Comparison of ENCODE assay signal across 8 mouse cellular contexts in the genomic region with DNA sequence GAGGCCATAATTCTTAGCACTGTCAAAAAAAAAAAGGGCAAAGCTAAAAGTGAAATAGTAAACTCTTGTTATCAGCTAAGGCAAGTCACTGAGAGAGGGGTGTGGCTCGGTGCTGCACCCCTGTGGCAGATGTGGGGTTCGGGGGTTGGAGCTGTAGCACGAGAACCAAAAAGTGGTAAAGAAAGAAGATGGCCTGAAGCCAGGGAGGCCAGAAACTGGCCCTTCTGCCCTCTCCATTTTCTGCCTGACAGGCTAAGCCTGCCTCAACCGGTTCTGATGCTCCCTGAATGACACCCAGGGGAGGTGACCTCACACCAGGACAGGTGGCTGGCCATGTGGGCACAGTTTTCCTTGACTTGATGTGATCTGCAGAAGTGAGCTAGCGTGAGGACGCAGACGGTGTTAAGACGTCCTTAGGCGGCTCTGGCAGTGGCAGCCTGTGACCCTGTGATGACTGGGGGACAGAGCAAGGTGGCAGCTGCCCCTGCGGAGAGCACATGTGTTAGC. TPM values are rescaled to one million over a fixed set of nuclear protein-coding genes. Genes with fewer than 3 reads are reported as not detected.
DNase-seq lines count a peak whose midpoint lies in the region; ATAC-seq and TF ChIP-seq lines count a peak whose summit lies in the region.

No protein-coding gene starts in this region.

- no peak for TF ChIP-seq POLR2A in spleen, adult 2 months (IDR thresholded peaks at IDR 0.05; ENCODE audit: low read depth, low read length)

- ATAC-seq in forebrain, embryonic 13.5 days, result no peak
- no peak for ATAC-seq in forebrain, embryonic 11.5 days (replicated peaks; ENCODE audit: low FRiP score)
- ATAC-seq in limb, embryonic 13.5 days (ENCODE audit: low FRiP score, low read depth), result peak; percentile 28; the same call in 1 of the 2 replicates
- ATAC-seq in activated CD4-positive, CD25-positive, alpha-beta regulatory T cell, adult 4 months, result no peak

- H3K27me3 ChIP-seq in forebrain, embryonic 13.5 days, result no peaks in the 10 kb centered on the region
- H3K27me3 ChIP-seq in forebrain, embryonic 11.5 days (ENCODE audit: control insufficient read depth, insufficient read depth, low read length), result no peaks in the 10 kb centered on the region
- no peaks in the 10 kb centered on the region for H3K27me3 ChIP-seq in hindbrain, embryonic 10.5 days (ENCODE audit: insufficient read depth, poor library complexity, severe bottlenecking)
- no peaks in the 10 kb centered on the region for H3K27me3 ChIP-seq in limb, embryonic 13.5 days
- H3K27me3 ChIP-seq in spleen, adult 2 months (ENCODE audit: control insufficient read depth, insufficient read depth, low read length), result no peaks in the 10 kb centered on the region

- no peak overlapping the region for H3K4me3 ChIP-seq in forebrain, embryonic 13.5 days
- no peak overlapping the region for H3K4me3 ChIP-seq in forebrain, embryonic 11.5 days (ENCODE audit: low read depth, low read length)
- H3K4me3 ChIP-seq in hindbrain, embryonic 10.5 days, result no peak overlapping the region
- no peak overlapping the region for H3K4me3 ChIP-seq in limb, embryonic 13.5 days
- H3K4me3 ChIP-seq in spleen, adult 2 months (ENCODE audit: extremely low read depth, insufficient read depth, insufficient read length), result no peak overlapping the region

- H3K9me3 ChIP-seq in forebrain, embryonic 13.5 days (replicated peaks), result no peaks in the 10 kb centered on the region
- no peaks in the 10 kb centered on the region for H3K9me3 ChIP-seq in forebrain, embryonic 11.5 days (ENCODE audit: control insufficient read depth, low read length)
- H3K9me3 ChIP-seq in hindbrain, embryonic 10.5 days, result no peaks in the 10 kb centered on the region
- no peaks in the 10 kb centered on the region for H3K9me3 ChIP-seq in limb, embryonic 13.5 days

- H3K4me1 ChIP-seq in forebrain, embryonic 13.5 days, result peaks cover 27% of the 10 kb centered on the region
- H3K4me1 ChIP-seq in forebrain, embryonic 11.5 days (replicated peaks; ENCODE audit: control insufficient read depth, insufficient read depth, low read length), result no peaks in the 10 kb centered on the region
- H3K4me1 ChIP-seq in hindbrain, embryonic 10.5 days (replicated peaks), result peaks cover 47% of the 10 kb centered on the region
- H3K4me1 ChIP-seq in limb, embryonic 13.5 days, result peaks cover 56% of the 10 kb centered on the region
- peaks cover 28% of the 10 kb centered on the region; the same call in 1 of the 2 replicates for H3K4me1 ChIP-seq in spleen, adult 2 months (ENCODE audit: control insufficient read depth, insufficient read depth, insufficient read length)

- peak; percentile 26; the same call in 1 of the 2 replicates for TF ChIP-seq CTCF in spleen, adult 2 months (IDR thresholded peaks at IDR 0.05; ENCODE audit: extremely low read depth, insufficient read depth, insufficient read length, insufficient replicate concordance)

- DNase-seq in forebrain, embryonic 11.5 days (ENCODE audit: low spot score), result no peak
- peak; percentile 77 for DNase-seq in MEL-GATA-1-ER (ENCODE audit: extremely low read depth, low read depth)
- DNase-seq in hindbrain, embryonic 10.5 days (ENCODE audit: low spot score), result peak; percentile 29
- DNase-seq in spleen, adult 2 months (ENCODE audit: low read depth in 1 of 2, low spot score in 2 of 2), result peak in 1 of 2 experiments; percentile 36
- DNase-seq in frontal cortex, postnatal 36 days (ENCODE audit: low spot score in 2 of 2), result no peak

- H3K9ac ChIP-seq in forebrain, embryonic 13.5 days, result no peak overlapping the region
- no peak overlapping the region for H3K9ac ChIP-seq in forebrain, embryonic 11.5 days (ENCODE audit: low read length)
- H3K9ac ChIP-seq in limb, embryonic 13.5 days, result no peak overlapping the region

- WGBS in forebrain, embryonic 13.5 days, result 66% methylated on average over 10 of the region's 10 CpGs
- WGBS in forebrain, embryonic 11.5 days, result 70% methylated on average over 10 of the region's 10 CpGs
- WGBS in hindbrain, embryonic 10.5 days, result 55% methylated on average over 10 of the region's 10 CpGs
- 35% methylated on average over 10 of the region's 10 CpGs for WGBS in limb, embryonic 13.5 days
- WGBS in spleen, adult 2 months, result 31% methylated on average over 10 of the region's 10 CpGs

- H3K4me2 ChIP-seq in forebrain, embryonic 13.5 days, result no peak overlapping the region
- H3K4me2 ChIP-seq in forebrain, embryonic 11.5 days (ENCODE audit: low read depth, low read length, severe bottlenecking), result no peak overlapping the region
- H3K4me2 ChIP-seq in limb, embryonic 13.5 days (replicated peaks), result 0 out of 2 replicates have a peak overlapping the region, but pooled peaks have one; percentile 11

- peaks cover 15% of the 10 kb centered on the region for H3K36me3 ChIP-seq in forebrain, embryonic 13.5 days (ENCODE audit: poor library complexity, severe bottlenecking)
- H3K36me3 ChIP-seq in forebrain, embryonic 11.5 days (ENCODE audit: control insufficient read depth, insufficient read depth, low read length), result no peaks in the 10 kb centered on the region
- peaks cover 24% of the 10 kb centered on the region for H3K36me3 ChIP-seq in hindbrain, embryonic 10.5 days
- H3K36me3 ChIP-seq in limb, embryonic 13.5 days, result peaks cover 19% of the 10 kb centered on the region
- peaks cover 5% of the 10 kb centered on the region; the same call in 1 of the 2 replicates for H3K36me3 ChIP-seq in spleen, adult 2 months (ENCODE audit: control insufficient read depth, insufficient read depth, low read length)

- H3K27ac ChIP-seq in forebrain, embryonic 13.5 days, result 0 out of 2 replicates have a peak overlapping the region, but pooled peaks have one; percentile 14
- no peak overlapping the region for H3K27ac ChIP-seq in forebrain, embryonic 11.5 days (ENCODE audit: low read depth, low read length)
- H3K27ac ChIP-seq in hindbrain, embryonic 10.5 days, result peak overlapping the region; percentile 69
- H3K27ac ChIP-seq in limb, embryonic 13.5 days, result peak overlapping the region; percentile 82
- H3K27ac ChIP-seq in spleen, adult 2 months (ENCODE audit: insufficient read depth, low read length), result peak overlapping the region; percentile 89

RNA-seq across cellular contexts. Expression of gene Tpcn1, which starts 10.5 kb away (rescaled TPM):
- 14.8 and 15.8 TPM in 2 replicates for polyA plus RNA-seq in forebrain, embryonic 13.5 days (2015; fragmentation: Nextera tagmentation; extraction: Ambion mirVana)
- polyA plus RNA-seq in forebrain, embryonic 11.5 days (2014; fragmentation: Nextera tagmentation; extraction: Ambion mirVana), result 14.5 and 14.6 TPM in 2 replicates
- 12.5 and 12.9 TPM in 2 replicates for polyA plus RNA-seq in hindbrain, embryonic 10.5 days (2016; fragmentation: Nextera tagmentation; extraction: Ambion mirVana)
- polyA plus RNA-seq in limb, embryonic 13.5 days (2015; fragmentation: Nextera tagmentation; extraction: Ambion mirVana), result 23.7 and 24.0 TPM in 2 replicates
- 54.5 and 58.8 TPM in 2 replicates for polyA plus RNA-seq in spleen, adult 2 months (2012; rRNA removed)
- 10 to 100 TPM; 10.9 to 13.0 TPM for polyA plus RNA-seq in activated CD4-positive, CD25-positive, alpha-beta regulatory T cell, adult 4 months (2017; shearing (Covaris generic))

RNA-seq across cellular contexts. Expression of gene Iqcd, which starts 10.8 kb away (rescaled TPM):
- polyA plus RNA-seq in forebrain, embryonic 13.5 days (2015; fragmentation: Nextera tagmentation; extraction: Ambion mirVana), result 1.1 and 2.3 TPM in 2 replicates
- 1.1 TPM in 2 replicates for polyA plus RNA-seq in forebrain, embryonic 11.5 days (2014; fragmentation: Nextera tagmentation; extraction: Ambion mirVana)
- 1.3 and 2.8 TPM in 2 replicates for polyA plus RNA-seq in hindbrain, embryonic 10.5 days (2016; fragmentation: Nextera tagmentation; extraction: Ambion mirVana)
- 0.68 and 0.69 TPM in 2 replicates for polyA plus RNA-seq in limb, embryonic 13.5 days (2015; fragmentation: Nextera tagmentation; extraction: Ambion mirVana)
- 0.38 and 0.40 TPM in 2 replicates for polyA plus RNA-seq in spleen, adult 2 months (2012; rRNA removed)
- polyA plus RNA-seq in activated CD4-positive, CD25-positive, alpha-beta regulatory T cell, adult 4 months (2017; shearing (Covaris generic)), result under 1 TPM; 0.41 to 0.70 TPM

RNA-seq across cellular contexts. Expression of gene Rita1, which starts 34.4 kb away (rescaled TPM):
- polyA plus RNA-seq in forebrain, embryonic 13.5 days (2015; fragmentation: Nextera tagmentation; extraction: Ambion mirVana), result 19.0 TPM in 2 replicates
- polyA plus RNA-seq in forebrain, embryonic 11.5 days (2014; fragmentation: Nextera tagmentation; extraction: Ambion mirVana), result 10.2 and 10.6 TPM in 2 replicates
- polyA plus RNA-seq in hindbrain, embryonic 10.5 days (2016; fragmentation: Nextera tagmentation; extraction: Ambion mirVana), result 19.0 and 19.6 TPM in 2 replicates
- polyA plus RNA-seq in limb, embryonic 13.5 days (2015; fragmentation: Nextera tagmentation; extraction: Ambion mirVana), result 15.6 and 17.9 TPM in 2 replicates
- 8.0 and 8.8 TPM in 2 replicates for polyA plus RNA-seq in spleen, adult 2 months (2012; rRNA removed)
- 1 to 10 TPM; 1.1 to 2.4 TPM for polyA plus RNA-seq in activated CD4-positive, CD25-positive, alpha-beta regulatory T cell, adult 4 months (2017; shearing (Covaris generic))

RNA-seq across cellular contexts. Expression of gene Ddx54, which starts 34.6 kb away (rescaled TPM):
- 45.3 and 48.0 TPM in 2 replicates for polyA plus RNA-seq in forebrain, embryonic 13.5 days (2015; fragmentation: Nextera tagmentation; extraction: Ambion mirVana)
- 45.2 and 45.7 TPM in 2 replicates for polyA plus RNA-seq in forebrain, embryonic 11.5 days (2014; fragmentation: Nextera tagmentation; extraction: Ambion mirVana)
- polyA plus RNA-seq in hindbrain, embryonic 10.5 days (2016; fragmentation: Nextera tagmentation; extraction: Ambion mirVana), result 62.2 and 64.7 TPM in 2 replicates
- 46.5 and 47.2 TPM in 2 replicates for polyA plus RNA-seq in limb, embryonic 13.5 days (2015; fragmentation: Nextera tagmentation; extraction: Ambion mirVana)
- 80.8 and 131 TPM in 2 replicates for polyA plus RNA-seq in spleen, adult 2 months (2012; rRNA removed)
- 10 to 100 TPM; 11.7 to 18.4 TPM for polyA plus RNA-seq in activated CD4-positive, CD25-positive, alpha-beta regulatory T cell, adult 4 months (2017; shearing (Covaris generic))

RNA-seq across cellular contexts. Expression of gene Cfap73, which starts 56.0 kb away (rescaled TPM):
- 0.65 TPM in 1 of 2 replicates, not detected in the other for polyA plus RNA-seq in forebrain, embryonic 13.5 days (2015; fragmentation: Nextera tagmentation; extraction: Ambion mirVana)
- polyA plus RNA-seq in forebrain, embryonic 11.5 days (2014; fragmentation: Nextera tagmentation; extraction: Ambion mirVana), result not detected in 2 replicates
- 0.85 TPM in 1 of 2 replicates, not detected in the other for polyA plus RNA-seq in hindbrain, embryonic 10.5 days (2016; fragmentation: Nextera tagmentation; extraction: Ambion mirVana)
- polyA plus RNA-seq in limb, embryonic 13.5 days (2015; fragmentation: Nextera tagmentation; extraction: Ambion mirVana), result not detected in 2 replicates
- not detected in 2 replicates for polyA plus RNA-seq in spleen, adult 2 months (2012; rRNA removed)
- not detected for polyA plus RNA-seq in activated CD4-positive, CD25-positive, alpha-beta regulatory T cell, adult 4 months (2017; shearing (Covaris generic))

Comparison
In these comparisons a context has a peak if more than half of its experiments do, and no peak if none do; other contexts are left out.
1. DNase-seq: peak in MEL-GATA-1-ER (single experiment) and hindbrain, embryonic 10.5 days (single experiment); none in forebrain, embryonic 11.5 days (single experiment) and frontal cortex, postnatal 36 days (0 of 2).